Mouse (Mus musculus) midbrain, embryonic 10.5 days (tissue): ENCODE data around the gene Gbp3. TPM values are rescaled to one million over a fixed set of nuclear protein-coding genes. Genes with fewer than 3 reads are reported as not detected.

Experiments used
- DNase-seq: peaks from one replicate; pipeline ENCODE4 v3.0.0-alpha.2; 2017; ENCODE audit warnings: low spot score
- H3K27ac ChIP-seq: fragments of 300-500 bp; sonication (generic); replicated peaks from 2 replicates; pipeline ENCODE4 v1.5.1; 2016; ENCODE audit warnings: mild to moderate bottlenecking
- H3K27me3 ChIP-seq: fragments of 300-500 bp; sonication (generic); 2 replicates; pipeline ENCODE4 v1.6.1; 2016; ENCODE audit warnings: low read depth, mild to moderate bottlenecking; ENCODE audit not compliant: poor library complexity, severe bottlenecking
- H3K36me3 ChIP-seq: fragments of 300-500 bp; sonication (generic); 2 replicates; pipeline ENCODE4 v1.6.1; 2016; ENCODE audit warnings: mild to moderate bottlenecking, moderate library complexity
- H3K4me1 ChIP-seq: fragments of 300-500 bp; sonication (generic); 2 replicates; pipeline ENCODE4 v1.6.1; 2016
- H3K4me3 ChIP-seq: fragments of 300-500 bp; sonication (generic); 2 replicates; pipeline ENCODE4 v1.5.1; 2016; ENCODE audit warnings: mild to moderate bottlenecking, moderate library complexity
- H3K9me3 ChIP-seq: fragments of 300-500 bp; sonication (generic); replicated peaks from 2 replicates; pipeline ENCODE4 v1.6.1; 2016; ENCODE audit warnings: mild to moderate bottlenecking
- WGBS: fragments of 180-500 bp; shearing (Covaris S2); methylation state at CpG from one replicate; pipeline ENCODE4 v1.1.7; 2016; 5-methylcytosine and 5-hydroxymethylcytosine counted together
- polyA plus RNA-seq: library from polyadenylated mRNA; unstranded; fragments of >200 nt; fragmentation: Nextera tagmentation; extraction: Ambion mirVana; gene quantifications from 2 replicates; pipeline ENCODE4 v1.2.1, GENCODE M21; 2016

Gene Gbp3
- polyA plus RNA-seq, 1 experiment from 2014 or later: 0.43 TPM

GRCm38 (mm10) chr3:142601675-142602074 lies 41.8 kb downstream of the Gbp3 start:
- Histone ChIP-seq H3K4me3 (no peak overlapping the region), H3K4me1 (no peaks in the 10 kb centered on the region), H3K27me3 (no peaks in the 10 kb centered on the region), H3K27ac (no peak overlapping the region), H3K36me3 (no peaks in the 10 kb centered on the region), H3K9me3 (no peaks in the 10 kb centered on the region)
- no peak for DNase-seq

GRCm38 (mm10) chr3:142618658-142619057 lies 58.8 kb downstream of the Gbp3 start:
- 0 out of 2 replicates have a peak, but pooled peaks cover 3% of the 10 kb centered on the region for H3K4me1 ChIP-seq
- DNase-seq: no peak
- no peaks in the 10 kb centered on the region for H3K27me3 ChIP-seq
- WGBS: 84% methylated on average over 3 of the region's 3 CpGs
- no peak overlapping the region for H3K4me3 ChIP-seq
- no peaks in the 10 kb centered on the region for H3K9me3 ChIP-seq
- no peaks in the 10 kb centered on the region for H3K36me3 ChIP-seq
- H3K27ac ChIP-seq: no peak overlapping the region

- no peaks in the 10 kb centered on the region for H3K27me3 ChIP-seq
- 26% methylated on average over 1 of the region's 1 CpGs for WGBS
- no peaks in the 10 kb centered on the region for H3K9me3 ChIP-seq
- no peak overlapping the region for H3K27ac ChIP-seq
- DNase-seq: no peak
- no peaks in the 10 kb centered on the region for H3K36me3 ChIP-seq
- H3K4me1 ChIP-seq: 0 out of 2 replicates have a peak, but pooled peaks cover 3% of the 10 kb centered on the region
- no peak overlapping the region for H3K4me3 ChIP-seq
These were observed 59.8 kb downstream of the Gbp3 start for GRCm38 (mm10) chr3:142619606-142620005.

- 78% methylated on average over 4 of the region's 4 CpGs for WGBS
- H3K27ac ChIP-seq: no peak within 1 kb of the TSS
- H3K4me1 ChIP-seq: 0 out of 2 replicates have a peak, but pooled peaks cover 3% of the 10 kb centered on the region
- H3K9me3 ChIP-seq: no peaks in the 10 kb centered on the region
- H3K36me3 ChIP-seq: no peaks in the 10 kb centered on the region
- H3K4me3 ChIP-seq: no peak within 1 kb of the TSS
- no peaks in the 10 kb centered on the region for H3K27me3 ChIP-seq
- no peak for DNase-seq
These were observed 60.5 kb downstream of the Gbp3 start, which contains the start of gene Gbp2 for GRCm38 (mm10) chr3:142620111-142620955. Gene Gbp2 (plus strand): TSS chr3:142620602.

- Histone ChIP-seq H3K36me3 (no peaks in the 10 kb centered on the region), H3K4me3 (no peak overlapping the region), H3K9me3 (no peaks in the 10 kb centered on the region), H3K27me3 (no peaks in the 10 kb centered on the region), H3K4me1 (0 out of 2 replicates have a peak, but pooled peaks cover 3% of the 10 kb centered on the region), H3K27ac (no peak overlapping the region)
- WGBS: 60% methylated on average over 3 of the region's 3 CpGs
- DNase-seq: no peak
These were observed 61.2 kb downstream of the Gbp3 start for GRCm38 (mm10) chr3:142620956-142621562.

Other genes with a start within 250 kb of the Gbp3 start
- gene Pdlim5, start 164.3 kb upstream of the Gbp3 start, polyA plus RNA-seq: 19.7 and 20.2 TPM in 2 replicates
- not detected in 2 replicates for gene Gbp5, start 66.0 kb upstream of the Gbp3 start, polyA plus RNA-seq
- gene Gbp7, start 29.7 kb upstream of the Gbp3 start, polyA plus RNA-seq: 0.88 and 1.8 TPM in 2 replicates
- gene Gbp2b, start 34.8 kb downstream of the Gbp3 start, polyA plus RNA-seq: not detected in 2 replicates
- gene Gbp2, start 60.6 kb downstream of the Gbp3 start, polyA plus RNA-seq: 0.07 and 0.21 TPM in 2 replicates
- 8.4 and 8.7 TPM in 2 replicates for gene Kyat3, start 141.0 kb downstream of the Gbp3 start, polyA plus RNA-seq
- 86.7 and 87.0 TPM in 2 replicates for gene Gtf2b, start 205.0 kb downstream of the Gbp3 start, polyA plus RNA-seq